Mouse (Mus musculus) neural tube, embryonic 13.5 days (tissue): ENCODE data around the gene Specc1l. TPM values are rescaled to one million over a fixed set of nuclear protein-coding genes. Genes with fewer than 3 reads are reported as not detected.

Experiments used
- ATAC-seq: fragments of 200-750 bp; cut with Nextera tagmentation; 2 replicates; pipeline ENCODE4 v1.8.0; 2017; ENCODE audit warnings: low read depth, mild to moderate bottlenecking, moderate TSS enrichment, moderate library complexity
- H3K27ac ChIP-seq: fragments of 300-500 bp; sonication (generic); replicated peaks from 2 replicates; pipeline ENCODE4 v1.5.1; 2015; ENCODE audit warnings: moderate library complexity, mild to moderate bottlenecking, inconsistent platforms
- H3K27me3 ChIP-seq: fragments of 300-500 bp; sonication (generic); 2 replicates; pipeline ENCODE4 v1.6.1; 2015; ENCODE audit warnings: mild to moderate bottlenecking, inconsistent platforms
- H3K36me3 ChIP-seq: fragments of 300-500 bp; sonication (generic); 2 replicates; pipeline ENCODE4 v1.6.1; 2015; ENCODE audit warnings: mild to moderate bottlenecking, inconsistent platforms
- H3K4me1 ChIP-seq: fragments of 300-500 bp; sonication (generic); replicated peaks from 2 replicates; pipeline ENCODE4 v1.6.1; 2015; ENCODE audit warnings: inconsistent platforms
- H3K4me2 ChIP-seq: fragments of 300-500 bp; sonication (generic); 2 replicates; pipeline ENCODE4 v1.6.1; 2015; ENCODE audit warnings: inconsistent platforms, mild to moderate bottlenecking, moderate library complexity
- H3K4me3 ChIP-seq: fragments of 300-500 bp; sonication (generic); 2 replicates; pipeline ENCODE4 v1.5.1; 2015; ENCODE audit warnings: mild to moderate bottlenecking, inconsistent platforms
- H3K9ac ChIP-seq: fragments of 300-500 bp; sonication (generic); 2 replicates; pipeline ENCODE4 v1.6.1; 2015; ENCODE audit warnings: moderate library complexity, mild to moderate bottlenecking, inconsistent platforms
- H3K9me3 ChIP-seq: fragments of 300-500 bp; sonication (generic); 2 replicates; pipeline ENCODE4 v1.6.1; 2016; ENCODE audit warnings: inconsistent platforms
- WGBS: fragments of 180-500 bp; shearing (Covaris S2); methylation state at CpG from one replicate; pipeline ENCODE4 v1.1.7; 2015; 5-methylcytosine and 5-hydroxymethylcytosine counted together
- polyA plus RNA-seq: library from polyadenylated mRNA; unstranded; fragments of >200 nt; fragmentation: Nextera tagmentation; extraction: Ambion mirVana; gene quantifications from 2 replicates; pipeline ENCODE4 v1.2.1, GENCODE M21; 2015

Gene Specc1l
- polyA plus RNA-seq, 1 experiment from 2014 or later: 28.3 TPM

DNA sequence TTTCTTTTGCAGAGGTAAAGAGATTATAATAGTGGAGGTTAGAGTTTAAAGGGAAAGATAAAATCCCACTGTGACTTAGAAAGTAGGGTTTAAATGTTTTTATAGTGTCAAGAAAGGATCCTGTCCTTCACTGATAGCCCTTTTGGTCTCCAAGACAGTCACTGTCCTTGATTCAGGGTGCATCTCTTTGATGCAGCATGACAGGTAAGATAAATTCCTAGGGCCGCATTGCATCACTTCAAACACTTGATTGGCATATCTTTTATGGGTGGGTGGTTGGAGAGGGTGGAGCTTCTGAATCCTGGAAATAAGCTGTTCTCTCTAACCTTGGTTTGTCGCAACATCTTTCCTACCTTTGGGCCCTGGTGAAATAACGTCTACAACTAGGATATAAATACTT lies 15.5 kb downstream of the Specc1l start:
- peaks cover 12% of the 10 kb centered on the region for H3K4me1 ChIP-seq
- 88% methylated on average over 3 of the region's 3 CpGs for WGBS
- H3K4me3 ChIP-seq: no peak overlapping the region
- no peaks in the 10 kb centered on the region for H3K9me3 ChIP-seq
- no peak for ATAC-seq
- no peak overlapping the region for H3K4me2 ChIP-seq
- H3K36me3 ChIP-seq: peaks cover 15% of the 10 kb centered on the region
- no peak overlapping the region for H3K27ac ChIP-seq
- H3K27me3 ChIP-seq: no peaks in the 10 kb centered on the region
- H3K9ac ChIP-seq: no peak overlapping the region

DNA sequence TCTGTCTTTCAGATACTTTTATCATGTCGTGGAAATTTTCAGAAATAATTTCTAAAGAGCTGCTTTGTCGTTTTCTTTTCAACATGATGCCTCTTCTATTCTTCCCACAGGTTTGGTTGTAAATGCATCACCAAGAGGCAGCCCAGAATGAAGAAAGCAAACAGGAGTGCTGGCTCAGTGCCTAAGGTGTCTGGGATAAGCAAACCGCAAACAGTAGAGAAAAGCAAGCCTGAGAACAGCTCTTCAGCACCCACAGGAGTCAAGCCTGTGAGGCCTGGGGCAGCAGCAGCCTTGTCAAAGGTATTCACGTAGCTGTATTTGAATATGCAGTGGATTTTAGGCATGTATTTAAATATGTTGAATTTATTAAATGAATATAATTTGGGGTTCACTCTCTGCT lies 18.7 kb downstream of the Specc1l start:
- no peak overlapping the region for H3K27ac ChIP-seq
- H3K4me2 ChIP-seq: no peak overlapping the region
- H3K4me1 ChIP-seq: no peaks in the 10 kb centered on the region; the same call in 1 of the 2 replicates
- ATAC-seq: no peak
- H3K9me3 ChIP-seq: no peaks in the 10 kb centered on the region
- no peaks in the 10 kb centered on the region for H3K27me3 ChIP-seq
- H3K9ac ChIP-seq: no peak overlapping the region
- 88% methylated on average over 4 of the region's 4 CpGs for WGBS
- no peak overlapping the region for H3K4me3 ChIP-seq
- peaks cover 26% of the 10 kb centered on the region for H3K36me3 ChIP-seq

GRCm38 (mm10) chr10:75231876-75232275 lies 20.0 kb downstream of the Specc1l start:
- H3K27me3 ChIP-seq: no peaks in the 10 kb centered on the region
- H3K4me1 ChIP-seq: no peaks in the 10 kb centered on the region
- no peak overlapping the region for H3K4me2 ChIP-seq
- no peak overlapping the region for H3K4me3 ChIP-seq
- no peak overlapping the region for H3K9ac ChIP-seq
- no peaks in the 10 kb centered on the region for H3K9me3 ChIP-seq
- H3K36me3 ChIP-seq: peaks cover 32% of the 10 kb centered on the region
- H3K27ac ChIP-seq: no peak overlapping the region
- no peak for ATAC-seq
- WGBS: 78% methylated on average over 1 of the region's 1 CpGs

DNA sequence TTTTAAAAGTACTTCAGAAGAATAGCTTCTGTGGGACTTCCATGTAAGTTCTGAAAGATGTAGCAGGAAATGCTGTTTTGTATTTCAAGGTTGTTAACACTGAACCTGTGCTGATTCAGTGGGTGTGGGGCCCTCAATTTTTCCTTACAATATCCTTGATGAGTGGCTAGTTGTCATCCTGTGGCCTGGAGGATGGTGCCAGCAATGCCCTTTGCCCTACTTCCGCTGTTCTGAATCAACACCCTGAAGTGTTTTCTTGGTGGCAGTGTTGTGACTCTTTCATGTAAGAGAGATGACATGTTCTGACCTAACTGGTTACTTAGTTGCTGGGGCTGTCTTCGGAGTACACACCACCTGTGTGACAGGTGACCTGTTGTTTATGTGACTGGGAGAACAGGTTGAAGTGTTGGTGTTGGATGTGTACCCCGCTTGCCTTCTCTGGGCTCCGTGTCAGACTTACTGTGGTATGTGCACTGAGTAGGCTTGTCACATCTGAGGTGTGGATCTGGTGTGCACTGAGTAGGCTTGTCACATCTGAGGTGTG lies 20.8 kb downstream of the Specc1l start:
- ATAC-seq: no peak
- WGBS: 92% methylated on average over 4 of the region's 4 CpGs

GRCm38 (mm10) chr10:75233489-75233888 lies 21.6 kb downstream of the Specc1l start:
- H3K9me3 ChIP-seq: no peaks in the 10 kb centered on the region
- no peaks in the 10 kb centered on the region for H3K27me3 ChIP-seq
- WGBS: 76% methylated on average over 2 of the region's 2 CpGs
- no peak for ATAC-seq
- no peak overlapping the region for H3K27ac ChIP-seq
- H3K9ac ChIP-seq: no peak overlapping the region
- H3K36me3 ChIP-seq: peaks cover 41% of the 10 kb centered on the region
- no peak overlapping the region for H3K4me2 ChIP-seq
- no peak overlapping the region for H3K4me3 ChIP-seq
- no peaks in the 10 kb centered on the region for H3K4me1 ChIP-seq

More for the DNA sequence above, 20.8 kb downstream of the Specc1l start:
- Histone ChIP-seq H3K9me3 (no peaks in the 10 kb centered on the region), H3K4me1 (no peaks in the 10 kb centered on the region), H3K9ac (no peak overlapping the region), H3K4me2 (no peak overlapping the region), H3K27me3 (no peaks in the 10 kb centered on the region), H3K4me3 (no peak overlapping the region), H3K27ac (no peak overlapping the region), H3K36me3 (peaks cover 36% of the 10 kb centered on the region)

DNA sequence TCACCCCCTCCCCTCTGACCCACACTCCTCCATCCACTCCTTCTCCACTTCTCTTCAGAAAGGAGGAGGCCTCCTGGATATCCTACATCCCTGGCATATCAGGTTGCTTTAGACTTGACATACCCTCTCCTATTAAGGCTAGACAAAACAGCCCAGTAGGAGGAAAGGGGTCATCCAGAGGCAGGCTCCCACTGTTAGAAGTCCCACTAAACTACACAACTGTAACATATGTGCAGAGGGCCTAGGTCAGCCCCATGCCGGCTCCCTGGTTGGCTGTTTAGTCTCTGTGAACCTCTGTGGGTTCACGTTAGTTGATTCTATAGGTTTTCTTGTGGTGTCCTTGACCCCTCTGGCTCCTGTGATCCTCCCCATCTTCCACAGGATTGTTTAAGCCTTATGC lies 23.9 kb downstream of the Specc1l start:
- H3K36me3 ChIP-seq: peaks cover 44% of the 10 kb centered on the region
- H3K4me3 ChIP-seq: no peak overlapping the region
- no peak for ATAC-seq
- no peak overlapping the region for H3K4me2 ChIP-seq
- H3K27ac ChIP-seq: no peak overlapping the region
- WGBS: 76% methylated on average over 2 of the region's 2 CpGs
- no peaks in the 10 kb centered on the region for H3K27me3 ChIP-seq
- no peak overlapping the region for H3K9ac ChIP-seq
- no peaks in the 10 kb centered on the region for H3K9me3 ChIP-seq
- H3K4me1 ChIP-seq: no peaks in the 10 kb centered on the region

- H3K27me3 ChIP-seq: no peaks in the 10 kb centered on the region
- H3K9me3 ChIP-seq: no peaks in the 10 kb centered on the region
These were observed 24.3 kb downstream of the Specc1l start for GRCm38 (mm10) chr10:75236156-75236555.

GRCm38 (mm10) chr10:75237166-75237565 lies 25.3 kb downstream of the Specc1l start:
- H3K36me3 ChIP-seq: peaks cover 45% of the 10 kb centered on the region
- H3K4me3 ChIP-seq: no peak overlapping the region
- WGBS: 93% methylated on average over 2 of the region's 2 CpGs
- no peak overlapping the region for H3K27ac ChIP-seq
- no peak for ATAC-seq
- no peak overlapping the region for H3K4me2 ChIP-seq
- H3K27me3 ChIP-seq: no peaks in the 10 kb centered on the region
- no peaks in the 10 kb centered on the region for H3K4me1 ChIP-seq
- H3K9me3 ChIP-seq: no peaks in the 10 kb centered on the region
- H3K9ac ChIP-seq: no peak overlapping the region

More at GRCm38 (mm10) chr10:75236156-75236555, 24.3 kb downstream of the Specc1l start:
- H3K4me2 ChIP-seq: no peak overlapping the region
- H3K4me1 ChIP-seq: no peaks in the 10 kb centered on the region
- WGBS: 95% methylated on average over 3 of the region's 3 CpGs
- H3K4me3 ChIP-seq: no peak overlapping the region
- no peak overlapping the region for H3K27ac ChIP-seq
- peaks cover 44% of the 10 kb centered on the region for H3K36me3 ChIP-seq
- H3K9ac ChIP-seq: no peak overlapping the region
- no peak for ATAC-seq

GRCm38 (mm10) chr10:75240583-75241250 lies 28.8 kb downstream of the Specc1l start:
- ATAC-seq: no peak
- 81% methylated on average over 8 of the region's 8 CpGs for WGBS
- peaks cover 66% of the 10 kb centered on the region for H3K36me3 ChIP-seq

DNA sequence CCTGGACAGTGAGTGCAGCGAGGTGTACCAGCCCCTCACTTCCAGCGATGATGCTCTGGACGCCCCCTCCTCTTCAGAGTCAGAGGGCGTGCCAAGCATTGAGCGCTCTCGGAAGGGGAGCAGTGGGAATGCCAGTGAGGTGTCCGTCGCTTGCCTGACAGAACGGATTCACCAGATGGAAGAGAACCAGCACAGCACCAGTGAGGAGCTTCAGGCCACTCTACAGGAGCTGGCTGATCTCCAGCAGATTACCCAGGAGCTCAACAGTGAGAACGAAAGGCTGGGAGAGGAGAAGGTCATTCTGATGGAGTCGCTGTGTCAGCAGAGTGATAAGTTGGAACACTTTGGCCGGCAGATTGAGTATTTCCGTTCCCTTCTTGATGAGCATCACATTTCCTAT lies 33.9 kb downstream of the Specc1l start:
- WGBS: 91% methylated on average over 13 of the region's 13 CpGs
- H3K27ac ChIP-seq: no peak overlapping the region
- no peak for ATAC-seq
- H3K36me3 ChIP-seq: peaks cover 77% of the 10 kb centered on the region
- H3K4me1 ChIP-seq: no peaks in the 10 kb centered on the region
- H3K9ac ChIP-seq: no peak overlapping the region
- H3K27me3 ChIP-seq: no peaks in the 10 kb centered on the region
- H3K9me3 ChIP-seq: no peaks in the 10 kb centered on the region
- H3K4me2 ChIP-seq: no peak overlapping the region
- H3K4me3 ChIP-seq: no peak overlapping the region

More at GRCm38 (mm10) chr10:75240583-75241250, 28.8 kb downstream of the Specc1l start:
- Histone ChIP-seq H3K9ac (no peak overlapping the region), H3K27ac (no peak overlapping the region), H3K27me3 (no peaks in the 10 kb centered on the region), H3K4me3 (no peak overlapping the region), H3K4me2 (no peak overlapping the region), H3K4me1 (no peaks in the 10 kb centered on the region), H3K9me3 (no peaks in the 10 kb centered on the region)

DNA sequence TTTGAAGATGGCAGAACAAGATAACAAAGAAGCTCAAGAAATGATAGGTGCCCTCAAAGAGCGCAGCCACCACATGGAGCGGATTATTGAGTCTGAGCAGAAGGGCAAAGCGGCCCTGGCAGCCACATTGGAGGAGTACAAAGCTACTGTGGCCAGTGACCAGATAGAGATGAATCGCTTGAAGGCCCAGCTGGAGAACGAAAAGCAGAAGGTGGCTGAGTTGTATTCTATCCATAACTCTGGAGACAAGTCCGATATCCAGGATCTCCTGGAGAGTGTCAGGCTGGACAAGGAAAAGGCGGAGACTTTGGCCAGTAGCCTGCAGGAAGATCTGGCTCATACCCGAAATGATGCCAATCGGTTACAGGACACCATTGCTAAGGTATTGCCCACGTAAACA lies 34.5 kb downstream of the Specc1l start:
- H3K4me2 ChIP-seq: no peak overlapping the region
- ATAC-seq: no peak
- H3K9me3 ChIP-seq: no peaks in the 10 kb centered on the region
- WGBS: 96% methylated on average over 10 of the region's 10 CpGs
- no peak overlapping the region for H3K27ac ChIP-seq
- no peaks in the 10 kb centered on the region for H3K27me3 ChIP-seq
- H3K4me3 ChIP-seq: no peak overlapping the region
- no peak overlapping the region for H3K9ac ChIP-seq
- H3K4me1 ChIP-seq: no peaks in the 10 kb centered on the region
- peaks cover 73% of the 10 kb centered on the region for H3K36me3 ChIP-seq

- Histone ChIP-seq H3K4me2 (no peak overlapping the region), H3K9me3 (no peaks in the 10 kb centered on the region), H3K4me3 (no peak overlapping the region), H3K27ac (no peak overlapping the region), H3K9ac (no peak overlapping the region), H3K36me3 (peaks cover 37% of the 10 kb centered on the region), H3K4me1 (no peaks in the 10 kb centered on the region), H3K27me3 (no peaks in the 10 kb centered on the region)
- WGBS: 76% methylated on average over 2 of the region's 2 CpGs
- no peak for ATAC-seq
These were observed 39.1 kb downstream of the Specc1l start for GRCm38 (mm10) chr10:75251011-75251410.
